Mouse (Mus musculus) forebrain, postnatal 0 days (tissue): ENCODE measurements around the gene Hoxb5. TPM values are rescaled to one million over a fixed set of nuclear protein-coding genes. Genes with fewer than 3 reads are reported as not detected.

Source experiments
- ATAC-seq: fragments of 200-750 bp; cut with Nextera tagmentation; 2 replicates; pipeline ENCODE4 v1.8.0; 2017; ENCODE audit warnings: mild to moderate bottlenecking, moderate library complexity
- DNase-seq: peaks from one replicate; pipeline ENCODE4 v3.0.0-alpha.2; 2015
- H3K27ac ChIP-seq: fragments of 300-500 bp; sonication (generic); 2 replicates; pipeline ENCODE4 v1.5.1; 2014; ENCODE audit warnings: low read depth, mild to moderate bottlenecking, antibody characterized with exemption, low read length, moderate library complexity, mixed read lengths
- H3K27me3 ChIP-seq: fragments of 300-500 bp; sonication (generic); 2 replicates; pipeline ENCODE4 v1.6.1; 2014; ENCODE audit warnings: mild to moderate bottlenecking, low read length, mixed read lengths; ENCODE audit not compliant: insufficient read depth
- H3K36me3 ChIP-seq: fragments of 300-500 bp; sonication (generic); 2 replicates; pipeline ENCODE4 v1.6.1; 2014; ENCODE audit warnings: mild to moderate bottlenecking, moderate library complexity; ENCODE audit not compliant: insufficient read depth
- H3K4me1 ChIP-seq: fragments of 300-500 bp; sonication (generic); 2 replicates; pipeline ENCODE4 v1.6.1; 2014; ENCODE audit warnings: antibody characterized with exemption; ENCODE audit not compliant: insufficient read depth
- H3K4me2 ChIP-seq: fragments of 300-500 bp; sonication (generic); 2 replicates; pipeline ENCODE4 v1.6.1; 2014; ENCODE audit warnings: low read depth, mild to moderate bottlenecking, moderate library complexity
- H3K4me3 ChIP-seq: fragments of 300-500 bp; sonication (generic); 2 replicates; pipeline ENCODE4 v1.5.1; 2014; ENCODE audit warnings: low read depth, low read length, mixed read lengths
- H3K9ac ChIP-seq: fragments of 300-500 bp; sonication (generic); 2 replicates; pipeline ENCODE4 v1.6.1; 2014; ENCODE audit warnings: mild to moderate bottlenecking
- H3K9me3 ChIP-seq: fragments of 300-500 bp; sonication (generic); 2 replicates; pipeline ENCODE4 v1.6.1; 2016; ENCODE audit warnings: low read length
- CTCF ChIP-seq: sonication (generic); IDR thresholded peaks from 2 replicates; pipeline ENCODE4 v1.5.1; 2016; ENCODE audit warnings: antibody characterized with exemption, control low read depth, low read depth
- WGBS: fragments of 180-500 bp; shearing (Covaris S2); extraction: QIAGEN DNeasy Blood & Tissue Kit; methylation state at CpG from one replicate; pipeline ENCODE4 v1.1.7; 2014; 5-methylcytosine and 5-hydroxymethylcytosine counted together
- polyA plus RNA-seq: library from polyadenylated mRNA; unstranded; fragments of >200 nt; fragmentation: Nextera tagmentation; extraction: Ambion mirVana; gene quantifications from 2 replicates; pipeline ENCODE4 v1.2.1, GENCODE M21; 2015
- total RNA-seq: library from RNA; depleted of rRNA; stranded (reverse); fragments of >200 nt; gene quantifications from 2 replicates; pipeline ENCODE4 v1.2.3, GENCODE M21; 2014

Gene Hoxb5
- total and polyA plus RNA-seq, 2 experiments from 2014 or later: not detected

- Histone ChIP-seq H3K9me3 (no peaks in the 10 kb centered on the region), H3K4me3 (no peak overlapping the region), H3K4me2 (no peak overlapping the region), H3K27me3 (peaks cover 95% of the 10 kb centered on the region), H3K36me3 (no peaks in the 10 kb centered on the region), H3K4me1 (no peaks in the 10 kb centered on the region), H3K27ac (no peak overlapping the region), H3K9ac (no peak overlapping the region)
- 15% methylated on average over 3 of the region's 3 CpGs for WGBS
- TF ChIP-seq CTCF: no peak
- ATAC-seq (no peak), DNase-seq (no peak)
Measured at GRCm38 (mm10) chr11:96348988-96349387, 45.9 kb downstream of the Hoxb5 start.

GRCm38 (mm10) chr11:96349491-96350340, 46.6 kb downstream of the Hoxb5 start:
- DNase-seq: no peak
- H3K4me3 ChIP-seq: no peak overlapping the region
- no peaks in the 10 kb centered on the region for H3K9me3 ChIP-seq
- no peaks in the 10 kb centered on the region for H3K36me3 ChIP-seq
- no peak for TF ChIP-seq CTCF
- H3K27ac ChIP-seq: no peak overlapping the region
- ATAC-seq: no peak
- no peak overlapping the region for H3K9ac ChIP-seq
- no peak overlapping the region for H3K4me2 ChIP-seq
- whole genome bisulfite sequencing: 2% methylated on average over 13 of the region's 14 CpGs
- no peaks in the 10 kb centered on the region for H3K4me1 ChIP-seq
- peaks cover 94% of the 10 kb centered on the region for H3K27me3 ChIP-seq

GRCm38 (mm10) chr11:96350341-96350624, 47.1 kb downstream of the Hoxb5 start, which contains the start of gene Hoxb2:
Gene Hoxb2 (plus strand): TSS chr11:96350525.
- H3K4me3 ChIP-seq: no peak within 1 kb of the TSS
- H3K4me2 ChIP-seq: no peak within 1 kb of the TSS
- H3K27ac ChIP-seq: no peak within 1 kb of the TSS
- no peaks in the 10 kb centered on the region for H3K4me1 ChIP-seq
- ATAC-seq (no peak), DNase-seq (no peak)
- H3K9me3 ChIP-seq: no peaks in the 10 kb centered on the region
- TF ChIP-seq CTCF: no peak
- WGBS: 9% methylated on average over 2 of the region's 2 CpGs
- H3K36me3 ChIP-seq: no peaks in the 10 kb centered on the region
- H3K9ac ChIP-seq: no peak within 1 kb of the TSS
- H3K27me3 ChIP-seq: peaks cover 94% of the 10 kb centered on the region

GRCm38 (mm10) chr11:96350791-96351190, 47.7 kb downstream of the Hoxb5 start:
- TF ChIP-seq CTCF: no peak
- H3K36me3 ChIP-seq: no peaks in the 10 kb centered on the region
- no peak for ATAC-seq
- no peaks in the 10 kb centered on the region for H3K9me3 ChIP-seq
- H3K27me3 ChIP-seq: peaks cover 92% of the 10 kb centered on the region
- H3K4me1 ChIP-seq: no peaks in the 10 kb centered on the region
- no peak for DNase-seq
- 6% methylated on average over 2 of the region's 2 CpGs for WGBS
- H3K4me2 ChIP-seq: no peak overlapping the region
- H3K4me3 ChIP-seq: no peak overlapping the region
- no peak overlapping the region for H3K27ac ChIP-seq
- no peak overlapping the region for H3K9ac ChIP-seq

GRCm38 (mm10) chr11:96351312-96351711, 48.2 kb downstream of the Hoxb5 start:
- no peak overlapping the region for H3K9ac ChIP-seq
- no peak overlapping the region for H3K4me2 ChIP-seq
- no peak for ATAC-seq
- H3K27me3 ChIP-seq: peaks cover 92% of the 10 kb centered on the region
- 3% methylated on average over 11 of the region's 11 CpGs for WGBS
- H3K4me3 ChIP-seq: no peak overlapping the region
- H3K36me3 ChIP-seq: no peaks in the 10 kb centered on the region
- no peaks in the 10 kb centered on the region for H3K9me3 ChIP-seq
- no peak for TF ChIP-seq CTCF
- H3K27ac ChIP-seq: no peak overlapping the region
- DNase-seq: no peak
- no peaks in the 10 kb centered on the region for H3K4me1 ChIP-seq

GRCm38 (mm10) chr11:96351831-96352230, 48.7 kb downstream of the Hoxb5 start:
- no peaks in the 10 kb centered on the region for H3K36me3 ChIP-seq
- no peak for TF ChIP-seq CTCF
- H3K27ac ChIP-seq: no peak overlapping the region
- no peaks in the 10 kb centered on the region for H3K9me3 ChIP-seq
- no peak overlapping the region for H3K4me2 ChIP-seq
- peaks cover 92% of the 10 kb centered on the region for H3K27me3 ChIP-seq
- DNase-seq (no peak), ATAC-seq (no peak)
- H3K9ac ChIP-seq: no peak overlapping the region
- H3K4me1 ChIP-seq: no peaks in the 10 kb centered on the region
- no peak overlapping the region for H3K4me3 ChIP-seq
- 4% methylated on average over 22 of the region's 22 CpGs for WGBS

- H3K27ac ChIP-seq: no peak overlapping the region
- under 1% methylated on average over 75 of the region's 75 CpGs for WGBS
- no peak for DNase-seq
Measured at GRCm38 (mm10) chr11:96352691-96353521, 49.8 kb downstream of the Hoxb5 start.

More at GRCm38 (mm10) chr11:96352691-96353521, 49.8 kb downstream of the Hoxb5 start:
- Histone ChIP-seq H3K9ac (no peak overlapping the region), H3K4me1 (no peaks in the 10 kb centered on the region), H3K4me2 (no peak overlapping the region), H3K9me3 (no peaks in the 10 kb centered on the region), H3K36me3 (no peaks in the 10 kb centered on the region), H3K27me3 (peaks cover 94% of the 10 kb centered on the region), H3K4me3 (no peak overlapping the region)
- ATAC-seq: no peak
- TF ChIP-seq CTCF: no peak
